Mouse (Mus musculus) midbrain, embryonic 11.5 days (tissue): ENCODE data around the gene Dock3. TPM values are rescaled to one million over a fixed set of nuclear protein-coding genes. Genes with fewer than 3 reads are reported as not detected.
A peak's percentile ranks its signal among the peaks of the same experiment; 100 is the strongest.

Experiments
- ATAC-seq: fragments of 200-750 bp; cut with Nextera tagmentation; 2 replicates; pipeline ENCODE4 v1.8.0; 2017; ENCODE audit warnings: moderate TSS enrichment, moderate library complexity; ENCODE audit not compliant: low FRiP score
- DNase-seq: peaks from one replicate; pipeline ENCODE4 v3.0.0; 2015; ENCODE audit warnings: low spot score; ENCODE audit errors: missing footprints
- H3K27ac ChIP-seq: fragments of 300-500 bp; sonication (generic); 2 replicates; pipeline ENCODE4 v1.5.1; 2014; ENCODE audit warnings: low read depth, low read length
- H3K27me3 ChIP-seq: fragments of 300-500 bp; sonication (generic); 2 replicates; pipeline ENCODE4 v1.6.1; 2014; ENCODE audit warnings: mild to moderate bottlenecking, low read length, moderate library complexity, mixed read lengths; ENCODE audit not compliant: control insufficient read depth, insufficient read depth
- H3K36me3 ChIP-seq: fragments of 300-500 bp; sonication (generic); 2 replicates; pipeline ENCODE4 v1.6.1; 2014; ENCODE audit warnings: mild to moderate bottlenecking, low read length, moderate library complexity, mixed read lengths; ENCODE audit not compliant: control insufficient read depth, insufficient read depth
- H3K4me1 ChIP-seq: fragments of 300-500 bp; sonication (generic); 2 replicates; pipeline ENCODE4 v1.6.1; 2014; ENCODE audit warnings: low read length; ENCODE audit not compliant: control insufficient read depth, insufficient read depth
- H3K4me2 ChIP-seq: fragments of 300-500 bp; sonication (generic); 2 replicates; pipeline ENCODE4 v1.6.1; 2014; ENCODE audit warnings: mild to moderate bottlenecking, moderate library complexity
- H3K4me3 ChIP-seq: fragments of 300-500 bp; sonication (generic); 2 replicates; pipeline ENCODE4 v1.5.1; 2014; ENCODE audit warnings: low read depth, low read length
- H3K9ac ChIP-seq: fragments of 300-500 bp; sonication (generic); 2 replicates; pipeline ENCODE4 v1.6.1; 2014; ENCODE audit warnings: low read length
- H3K9me3 ChIP-seq: fragments of 300-500 bp; sonication (generic); 2 replicates; pipeline ENCODE4 v1.6.1; 2016; ENCODE audit warnings: low read length; ENCODE audit not compliant: control insufficient read depth
- WGBS: fragments of 180-500 bp; shearing (Covaris S2); extraction: QIAGEN DNeasy Blood & Tissue Kit; methylation state at CpG from one replicate; pipeline ENCODE4 v1.1.7; 2014; 5-methylcytosine and 5-hydroxymethylcytosine counted together
- polyA plus RNA-seq: library from polyadenylated mRNA; unstranded; fragments of >200 nt; fragmentation: Nextera tagmentation; extraction: Ambion mirVana; gene quantifications from 2 replicates; pipeline ENCODE4 v1.2.1, GENCODE M21; 2014

Gene Dock3
- polyA plus RNA-seq, 1 experiment from 2014 or later = 9.3 TPM

DNA sequence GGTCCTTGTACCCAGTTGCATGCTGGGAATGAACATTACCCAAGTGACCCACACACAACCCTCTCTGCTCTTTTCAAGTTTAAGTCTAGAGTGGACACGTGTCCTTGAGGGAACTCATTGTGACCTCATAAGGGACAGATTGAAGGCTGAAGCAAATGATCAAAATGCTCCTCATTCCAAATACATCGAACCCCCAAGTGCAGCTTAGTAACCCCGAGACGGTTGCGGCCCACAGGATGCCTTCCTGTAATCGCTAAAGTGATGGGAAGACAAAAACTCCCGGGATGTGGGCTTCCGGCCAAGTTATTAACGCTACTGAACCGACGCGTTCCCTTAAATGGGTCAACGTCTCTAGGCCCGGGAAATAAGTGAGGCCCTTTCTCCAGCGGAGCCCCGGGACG, 340.4 kb downstream of the Dock3 start:
- Histone ChIP-seq H3K9ac (peak overlapping the region; percentile 84), H3K27ac (peak overlapping the region; percentile 50), H3K4me1 (peaks cover 22% of the 10 kb centered on the region), H3K36me3 (peaks cover 18% of the 10 kb centered on the region), H3K4me2 (peak overlapping the region; percentile 83), H3K27me3 (no peaks in the 10 kb centered on the region), H3K9me3 (no peaks in the 10 kb centered on the region), H3K4me3 (peak overlapping the region; percentile 72)
- DNase-seq = no peak
- ATAC-seq = no peak
- 0% methylated on average over 17 of the region's 17 CpGs for WGBS

DNA sequence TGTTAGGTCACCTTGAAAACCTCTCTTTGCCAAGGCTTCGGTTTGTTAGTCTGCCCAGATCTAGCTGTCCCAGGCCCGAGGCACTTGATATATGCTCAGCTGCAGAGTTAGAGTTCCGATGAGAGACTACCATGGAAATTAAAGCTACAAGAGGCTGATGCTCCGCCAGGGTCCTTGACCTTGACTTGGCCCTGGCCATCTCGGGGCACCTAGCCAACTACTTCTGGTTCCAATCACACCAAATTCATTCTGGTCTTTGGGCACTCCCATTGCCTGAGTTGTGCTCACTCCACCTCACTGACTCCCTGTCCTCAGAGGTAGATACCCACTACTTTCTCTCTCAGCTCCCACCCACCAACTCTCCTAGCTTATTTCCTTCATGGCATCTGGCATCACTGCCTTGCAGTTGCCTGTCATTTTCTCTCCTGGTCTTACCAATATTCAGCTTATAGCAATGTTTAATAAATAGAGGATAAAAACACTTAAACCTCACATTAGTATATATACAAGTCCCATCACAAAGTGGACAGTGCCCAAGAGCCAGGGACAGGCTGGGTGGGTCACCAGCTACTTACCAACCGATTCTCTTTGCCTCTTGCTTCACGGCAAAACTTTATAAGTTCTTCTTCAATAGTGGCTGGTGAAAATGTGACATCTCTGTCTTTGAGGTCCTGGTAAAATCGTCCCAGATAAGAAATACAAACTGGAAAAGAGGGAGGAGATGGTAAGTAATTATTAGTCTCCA, 341.0 kb downstream of the Dock3 start:
- peak overlapping the region; percentile 84 for H3K9ac ChIP-seq
- no peak for DNase-seq
- H3K27me3 ChIP-seq = no peaks in the 10 kb centered on the region
- peak overlapping the region; percentile 72 for H3K4me3 ChIP-seq
- H3K36me3 ChIP-seq = peaks cover 18% of the 10 kb centered on the region
- H3K27ac ChIP-seq = no peak overlapping the region
- H3K4me2 ChIP-seq = peak overlapping the region; percentile 83
- no peak for ATAC-seq
- peaks cover 22% of the 10 kb centered on the region for H3K4me1 ChIP-seq
- WGBS = 74% methylated on average over 8 of the region's 8 CpGs
- H3K9me3 ChIP-seq = no peaks in the 10 kb centered on the region

DNA sequence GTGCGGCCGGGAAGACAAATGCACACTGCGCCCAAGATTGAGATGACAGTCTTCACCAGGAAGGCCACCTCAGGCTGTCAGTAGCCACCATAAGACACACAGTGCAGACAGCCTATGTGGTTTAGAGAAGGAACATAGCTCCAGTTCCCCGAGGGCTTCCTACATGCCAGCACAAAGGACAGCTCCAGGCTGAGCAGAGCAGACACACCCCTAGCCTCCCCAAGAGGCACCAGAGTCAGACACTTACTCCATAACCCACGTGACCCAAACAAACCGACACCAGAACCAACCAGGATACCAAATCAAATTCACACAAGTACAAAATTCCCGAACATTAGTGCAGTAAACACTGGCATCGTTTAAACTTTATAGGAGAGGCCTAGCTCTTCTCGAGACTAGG, 342.4 kb downstream of the Dock3 start:
- Histone ChIP-seq H3K9ac (no peak overlapping the region), H3K4me3 (no peak overlapping the region), H3K4me1 (peaks cover 35% of the 10 kb centered on the region), H3K4me2 (no peak overlapping the region), H3K27me3 (no peaks in the 10 kb centered on the region), H3K36me3 (peaks cover 18% of the 10 kb centered on the region), H3K27ac (no peak overlapping the region), H3K9me3 (no peaks in the 10 kb centered on the region)
- no peak for DNase-seq
- WGBS = 88% methylated on average over 9 of the region's 9 CpGs
- no peak for ATAC-seq

GRCm38 (mm10) chr9:106888346-106888745, 343.4 kb downstream of the Dock3 start:
- Histone ChIP-seq H3K4me2 (no peak overlapping the region), H3K36me3 (peaks cover 22% of the 10 kb centered on the region), H3K27ac (no peak overlapping the region), H3K9me3 (no peaks in the 10 kb centered on the region), H3K4me1 (peaks cover 43% of the 10 kb centered on the region), H3K9ac (peak overlapping the region; percentile 20; the same call in 1 of the 2 replicates), H3K4me3 (no peak overlapping the region), H3K27me3 (no peaks in the 10 kb centered on the region)
- no peak for ATAC-seq
- 98% methylated on average over 3 of the region's 3 CpGs for WGBS
- DNase-seq = no peak

- peaks cover 49% of the 10 kb centered on the region for H3K4me1 ChIP-seq
- peak within 1 kb of the TSS; percentile 84 for H3K27ac ChIP-seq
- peak within 1 kb of the TSS; percentile 100 for H3K4me2 ChIP-seq
- peak within 1 kb of the TSS; percentile 99 for H3K9ac ChIP-seq
- peak; percentile 100 for DNase-seq
- ATAC-seq = peak; percentile 74
- no peaks in the 10 kb centered on the region for H3K9me3 ChIP-seq
- WGBS = 3% methylated on average over 85 of the region's 101 CpGs
- no peaks in the 10 kb centered on the region for H3K27me3 ChIP-seq
- H3K36me3 ChIP-seq = peaks cover 25% of the 10 kb centered on the region
- H3K4me3 ChIP-seq = peak within 1 kb of the TSS; percentile 98
These were observed 344.6 kb downstream of the Dock3 start, which contains the start of gene Rbm15b for GRCm38 (mm10) chr9:106886828-106887702. Rbm15b (minus strand) TSS chr9:106887428.

- DNase-seq (peak; percentile 94), ATAC-seq (peak; percentile 8; the same call in 1 of the 2 replicates)
- no peaks in the 10 kb centered on the region for H3K9me3 ChIP-seq
- H3K36me3 ChIP-seq = peaks cover 29% of the 10 kb centered on the region
- peak overlapping the region; percentile 84 for H3K27ac ChIP-seq
- peak overlapping the region; percentile 100 for H3K4me2 ChIP-seq
- no peaks in the 10 kb centered on the region for H3K27me3 ChIP-seq
- peak overlapping the region; percentile 99 for H3K9ac ChIP-seq
- WGBS = under 1% methylated on average over 79 of the region's 107 CpGs
- H3K4me1 ChIP-seq = peaks cover 54% of the 10 kb centered on the region
- H3K4me3 ChIP-seq = peak overlapping the region; percentile 98
These were observed 345.6 kb downstream of the Dock3 start for GRCm38 (mm10) chr9:106885901-106886731.

DNA sequence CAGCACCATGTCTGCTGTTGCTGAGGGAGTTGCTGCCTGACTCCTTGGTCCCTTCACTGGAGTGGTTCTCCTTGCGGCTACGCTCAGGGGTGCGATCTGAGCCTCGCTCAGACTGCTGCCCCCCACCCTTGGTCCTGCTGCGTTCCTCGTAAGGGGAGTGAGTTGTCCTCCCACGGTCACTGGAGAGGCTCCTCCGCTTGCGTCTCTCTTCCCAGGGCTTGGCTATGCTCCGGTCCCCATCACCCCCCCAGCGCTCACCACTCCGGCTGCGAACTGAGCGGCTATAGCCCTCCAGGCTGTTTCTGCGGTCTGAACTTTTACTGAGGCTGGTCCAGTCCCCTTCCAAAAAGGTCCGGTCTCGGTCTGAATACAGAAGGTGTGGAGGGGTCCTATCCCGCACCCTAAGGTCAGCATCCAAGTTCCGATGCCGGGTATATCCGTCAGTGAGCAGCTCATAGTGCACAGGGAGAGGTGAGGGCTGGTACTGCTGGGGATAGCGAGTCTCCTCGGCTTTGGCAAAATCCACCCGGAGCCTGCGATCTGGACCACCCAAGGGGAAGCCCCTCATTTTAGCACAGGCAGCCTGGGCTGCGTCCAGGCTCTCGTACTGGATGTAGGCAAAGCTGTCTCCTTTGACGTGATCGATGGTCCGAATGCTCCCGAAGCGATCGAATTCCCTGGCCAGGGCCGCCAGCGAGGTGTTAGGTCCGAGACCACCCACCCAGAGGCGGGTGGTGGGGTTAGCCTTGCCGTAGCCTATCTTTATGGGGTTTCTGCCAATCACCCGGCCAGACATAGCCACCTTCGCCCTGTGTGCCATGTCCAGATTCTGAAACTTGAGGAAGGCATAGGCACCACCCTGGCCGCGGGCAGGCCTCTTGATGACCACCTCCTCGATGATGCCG, 346.5 kb downstream of the Dock3 start:
- Histone ChIP-seq H3K36me3 (peaks cover 28% of the 10 kb centered on the region), H3K27me3 (no peaks in the 10 kb centered on the region), H3K9me3 (no peaks in the 10 kb centered on the region), H3K4me2 (peak overlapping the region; percentile 100), H3K9ac (peak overlapping the region; percentile 99), H3K27ac (no peak overlapping the region), H3K4me3 (peak overlapping the region; percentile 98), H3K4me1 (peaks cover 45% of the 10 kb centered on the region)
- WGBS = 26% methylated on average over 44 of the region's 44 CpGs
- DNase-seq = peak; percentile 91
- ATAC-seq = no peak

DNA sequence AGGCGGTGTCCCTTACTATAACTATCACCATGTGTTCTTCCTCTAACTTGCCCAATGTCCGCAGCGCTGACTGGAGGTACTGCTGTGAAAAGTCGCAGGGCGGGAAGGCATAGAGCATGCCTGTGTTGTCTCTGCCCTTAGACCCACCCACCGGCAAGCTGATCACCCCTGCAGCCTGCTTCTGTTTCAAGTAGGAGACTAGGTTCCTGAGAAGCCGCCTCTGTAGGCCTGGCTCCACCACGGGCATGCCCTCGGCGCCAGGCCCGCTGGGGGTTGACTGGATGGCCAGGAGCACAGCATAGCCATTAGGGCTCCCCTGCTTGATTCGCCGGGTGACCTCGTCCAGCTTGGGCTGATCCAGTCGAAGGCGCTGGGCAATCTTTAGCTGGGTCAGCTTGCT, 347.4 kb downstream of the Dock3 start:
- Histone ChIP-seq H3K27ac (no peak overlapping the region), H3K27me3 (no peaks in the 10 kb centered on the region), H3K4me2 (peak overlapping the region; percentile 100), H3K4me1 (peaks cover 41% of the 10 kb centered on the region), H3K9me3 (no peaks in the 10 kb centered on the region), H3K9ac (peak overlapping the region; percentile 99), H3K4me3 (peak overlapping the region; percentile 98), H3K36me3 (peaks cover 26% of the 10 kb centered on the region)
- ATAC-seq (no peak), DNase-seq (peak; percentile 90)
- 50% methylated on average over 16 of the region's 16 CpGs for WGBS
